Mouse (Mus musculus): ENCODE results near the gene Pih1d1. TPM values are rescaled to one million over a fixed set of nuclear protein-coding genes. Genes with fewer than 3 reads are reported as not detected.

Pih1d1 gene
- polyA plus RNA-seq, 1 experiment = 6.2 TPM

DNA sequence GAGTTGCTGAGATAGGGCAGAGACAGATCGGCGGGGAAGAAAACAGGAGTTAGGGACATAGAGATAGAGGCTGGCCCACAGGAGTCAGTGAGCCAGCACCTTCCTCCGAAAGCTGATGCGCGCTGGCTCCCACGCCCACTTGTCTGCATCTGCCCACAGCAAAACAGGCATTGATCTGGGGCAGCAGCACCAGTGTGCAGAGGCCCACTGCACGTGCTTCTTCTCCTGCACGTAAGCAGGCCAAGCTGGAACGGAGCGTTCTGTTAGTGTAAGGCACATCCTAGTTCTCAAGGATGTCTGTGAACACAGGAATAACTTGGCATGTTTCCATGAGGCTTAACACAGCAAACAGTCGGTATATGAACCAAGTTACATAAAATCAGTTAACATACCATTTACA, 44.9 kb downstream of the Pih1d1 start:
- Histone ChIP-seq H3K4me1 (ENCODE audit: control insufficient read depth) (peaks cover 2% of the 10 kb centered on the region), H3K36me3 (ENCODE audit: control insufficient read depth) (no peaks in the 10 kb centered on the region), H3K4me3 (replicated peaks) (no peak overlapping the region), H3K27me3 (ENCODE audit: control insufficient read depth) (peaks cover 5% of the 10 kb centered on the region), H3K9me3 (ENCODE audit: control insufficient read depth, low read length) (no peaks in the 10 kb centered on the region)
- TF ChIP-seq TAL1 (IDR thresholded peaks at IDR 0.05; ENCODE audit: low read length) (no peak), GATA1 (IDR thresholded peaks at IDR 0.05; ENCODE audit: low read length) (no peak)

DNA sequence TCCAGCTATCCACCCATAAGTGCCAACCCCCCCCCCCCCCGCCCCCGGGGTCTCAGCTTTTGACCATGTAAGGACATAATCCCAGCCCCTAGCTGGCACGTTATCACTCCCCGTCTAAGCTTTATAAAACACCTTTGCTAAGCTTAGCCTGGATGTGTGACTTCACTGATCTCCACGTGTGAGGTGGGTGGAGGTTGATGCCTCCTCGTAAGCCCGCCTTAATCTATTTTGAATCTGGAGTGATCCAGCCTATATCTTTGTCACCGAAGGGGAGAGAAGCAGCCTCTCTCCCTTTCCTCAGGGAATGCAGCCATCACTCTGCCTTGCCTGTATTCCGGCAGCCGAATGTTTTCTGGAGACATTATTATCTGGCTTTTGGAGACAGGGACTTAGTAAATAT, 48.6 kb downstream of the Pih1d1 start:
- no peaks in the 10 kb centered on the region for H3K36me3 ChIP-seq (ENCODE audit: control insufficient read depth)
- H3K27me3 ChIP-seq (ENCODE audit: control insufficient read depth) = peaks cover 5% of the 10 kb centered on the region
- H3K4me3 ChIP-seq (replicated peaks) = no peak overlapping the region
- TF ChIP-seq TAL1 (IDR thresholded peaks at IDR 0.05; ENCODE audit: low read length) = no peak
- no peak for TF ChIP-seq GATA1 (IDR thresholded peaks at IDR 0.05; ENCODE audit: low read length)
- peaks cover 16% of the 10 kb centered on the region for H3K4me1 ChIP-seq (ENCODE audit: control insufficient read depth)
- H3K9me3 ChIP-seq (ENCODE audit: control insufficient read depth, low read length) = no peaks in the 10 kb centered on the region

DNA sequence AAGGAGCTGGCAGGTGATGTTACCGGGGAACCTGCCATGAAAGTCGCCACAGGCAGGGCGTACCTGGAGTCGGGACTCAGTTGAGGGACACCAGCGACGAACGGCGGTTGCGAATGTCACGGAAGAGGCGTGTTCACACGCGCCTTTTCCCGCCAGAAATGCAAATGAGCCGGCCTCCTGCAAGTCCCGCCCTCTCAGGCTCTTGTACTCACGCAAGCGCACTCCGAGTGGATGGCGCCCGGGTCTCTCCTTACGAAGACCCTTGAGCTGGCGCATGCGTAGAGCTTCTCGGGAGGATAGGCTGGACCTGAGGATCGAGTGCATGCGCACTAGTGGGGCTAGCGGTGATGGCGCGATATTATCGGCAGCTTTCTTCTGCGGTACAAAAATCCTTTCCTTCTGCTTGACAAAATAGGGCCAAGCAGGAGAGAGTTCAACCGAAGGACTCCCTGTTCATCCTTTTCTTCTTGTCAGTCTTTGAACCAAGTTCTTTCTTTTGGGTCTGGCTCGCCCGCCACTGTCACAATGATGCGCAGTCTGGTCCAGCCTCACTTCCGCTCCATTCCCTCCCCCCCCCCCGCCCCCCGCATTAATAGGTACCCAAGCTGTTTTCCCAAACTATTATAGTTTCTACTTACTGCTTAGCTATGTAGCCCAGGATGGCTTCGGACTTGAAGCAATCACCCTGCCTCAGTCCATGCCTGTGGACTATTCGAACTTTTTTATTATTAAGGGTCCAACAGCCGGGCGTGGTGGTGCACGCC, 50.5 kb downstream of the Pih1d1 start, which contains the start of gene Ccdc155:
Ccdc155 (minus strand) TSS at position 513 of the 764 bp plus-strand sequence.
- TF ChIP-seq GATA1 (IDR thresholded peaks at IDR 0.05; ENCODE audit: low read length) = no peak
- TF ChIP-seq TAL1 (IDR thresholded peaks at IDR 0.05; ENCODE audit: low read length) = no peak
- H3K4me3 ChIP-seq (replicated peaks) = peak within 1 kb of the TSS; percentile 65

DNA sequence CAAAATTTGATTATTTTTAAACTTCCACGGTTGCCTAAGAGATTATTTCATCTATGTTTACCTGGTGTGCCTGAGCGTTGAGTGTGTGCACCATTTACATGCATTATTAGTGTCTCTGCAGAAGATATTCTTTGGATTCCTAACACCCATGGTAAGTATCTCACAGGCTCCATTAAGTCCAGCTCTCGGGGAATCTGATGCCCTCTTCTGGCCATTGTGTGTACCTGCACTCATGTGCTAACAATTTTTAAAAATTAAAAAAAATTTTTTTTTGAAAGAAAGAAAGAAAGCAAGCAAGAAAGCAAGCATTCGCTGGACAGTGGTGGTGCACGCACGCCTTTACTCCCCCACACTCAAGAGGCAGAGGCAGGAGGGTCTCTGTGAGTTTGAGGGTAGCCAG, 54.2 kb downstream of the Pih1d1 start:
- no peak for TF ChIP-seq TAL1 (IDR thresholded peaks at IDR 0.05; ENCODE audit: low read length)
- TF ChIP-seq GATA1 (IDR thresholded peaks at IDR 0.05; ENCODE audit: low read length) = no peak
- 0 out of 2 replicates have a peak, but pooled peaks cover 2% of the 10 kb centered on the region for H3K9me3 ChIP-seq (ENCODE audit: control insufficient read depth, low read length)
- no peak overlapping the region for H3K4me3 ChIP-seq (replicated peaks)
- H3K27me3 ChIP-seq (ENCODE audit: control insufficient read depth) = peaks cover 25% of the 10 kb centered on the region
- H3K4me1 ChIP-seq (ENCODE audit: control insufficient read depth) = peaks cover 39% of the 10 kb centered on the region
- H3K36me3 ChIP-seq (ENCODE audit: control insufficient read depth) = no peaks in the 10 kb centered on the region

More for the DNA sequence above, 50.5 kb downstream of the Pih1d1 start, which contains the start of gene Ccdc155:
- Histone ChIP-seq H3K36me3 (ENCODE audit: control insufficient read depth) (no peaks in the 10 kb centered on the region), H3K27me3 (ENCODE audit: control insufficient read depth) (peaks cover 5% of the 10 kb centered on the region), H3K9me3 (ENCODE audit: control insufficient read depth, low read length) (0 out of 2 replicates have a peak, but pooled peaks cover 2% of the 10 kb centered on the region), H3K4me1 (ENCODE audit: control insufficient read depth) (peaks cover 16% of the 10 kb centered on the region)

Other genes with a start within 250 kb of the Pih1d1 start
- 48.1 and 53.1 TPM in 2 replicates for gene Ap2a1, start 224.8 kb upstream of the Pih1d1 start, polyA plus RNA-seq (2012)
- gene Tsks, start 211.1 kb upstream of the Pih1d1 start, polyA plus RNA-seq (2012) = not detected in 2 replicates
- gene Cpt1c, start 179.5 kb upstream of the Pih1d1 start, polyA plus RNA-seq (2012) = 0.05 and 0.07 TPM in 2 replicates
- gene Prmt1, start 167.7 kb upstream of the Pih1d1 start, polyA plus RNA-seq (2012) = 4.3 and 4.9 TPM in 2 replicates
- gene Irf3, start 156.7 kb upstream of the Pih1d1 start, polyA plus RNA-seq (2012) = 10.4 and 10.6 TPM in 2 replicates
- 6.1 and 6.4 TPM in 2 replicates for gene Bcl2l12, start 155.6 kb upstream of the Pih1d1 start, polyA plus RNA-seq (2012)
- 29.6 and 31.0 TPM in 2 replicates for gene Scaf1, start 137.9 kb upstream of the Pih1d1 start, polyA plus RNA-seq (2012)
- 0.45 and 0.53 TPM in 2 replicates for gene Rras, start 136.3 kb upstream of the Pih1d1 start, polyA plus RNA-seq (2012)
- 1.6 and 2.9 TPM in 2 replicates for gene Prr12, start 101.4 kb upstream of the Pih1d1 start, polyA plus RNA-seq (2012)
- gene Nosip, start 91.9 kb upstream of the Pih1d1 start, polyA plus RNA-seq (2012) = 12.5 and 14.9 TPM in 2 replicates
- gene Prrg2, start 91.6 kb upstream of the Pih1d1 start, polyA plus RNA-seq (2012) = 3.0 and 3.6 TPM in 2 replicates
- gene Rcn3, start 62.1 kb upstream of the Pih1d1 start, polyA plus RNA-seq (2012) = 0.86 and 0.91 TPM in 2 replicates
- 1.0 TPM in 2 replicates for gene Fcgrt, start 50.5 kb upstream of the Pih1d1 start, polyA plus RNA-seq (2012)
- gene Rps11, start 29.9 kb upstream of the Pih1d1 start, polyA plus RNA-seq (2012) = 22.2 and 23.5 TPM in 2 replicates
- gene Rpl13a, start 25.5 kb upstream of the Pih1d1 start, polyA plus RNA-seq (2012) = 438 and 543 TPM in 2 replicates
- gene Gm45713, start 18.1 kb upstream of the Pih1d1 start, polyA plus RNA-seq (2012) = not detected in 2 replicates
- 1.7 TPM in 2 replicates for gene Flt3l, start 17.9 kb upstream of the Pih1d1 start, polyA plus RNA-seq (2012)
- 13.5 and 16.3 TPM in 2 replicates for gene Aldh16a1, start 281 bp downstream of the Pih1d1 start, polyA plus RNA-seq (2012)
- gene Slc17a7, start 9.6 kb downstream of the Pih1d1 start, polyA plus RNA-seq (2012) = 0.02 TPM in 1 of 2 replicates, not detected in the other
- not detected in 2 replicates for gene Gfy, start 25.3 kb downstream of the Pih1d1 start, polyA plus RNA-seq (2012)
- gene Pth2, start 26.7 kb downstream of the Pih1d1 start, polyA plus RNA-seq (2012) = not detected in 2 replicates
- gene Ccdc155, start 50.6 kb downstream of the Pih1d1 start, polyA plus RNA-seq (2012) = 0.05 TPM in 1 of 2 replicates, not detected in the other
- 0.55 and 0.60 TPM in 2 replicates for gene Dkkl1, start 57.8 kb downstream of the Pih1d1 start, polyA plus RNA-seq (2012)
- 0.06 and 0.10 TPM in 2 replicates for gene Tead2, start 61.5 kb downstream of the Pih1d1 start, polyA plus RNA-seq (2012)
- gene Cd37, start 84.8 kb downstream of the Pih1d1 start, polyA plus RNA-seq (2012) = 0.70 and 1.2 TPM in 2 replicates
- not detected in 2 replicates for gene Slc6a16, start 86.8 kb downstream of the Pih1d1 start, polyA plus RNA-seq (2012)
- not detected in 2 replicates for gene Slc6a21, start 123.2 kb downstream of the Pih1d1 start, polyA plus RNA-seq (2012)
- 0.02 and 0.04 TPM in 2 replicates for gene Trpm4, start 179.5 kb downstream of the Pih1d1 start, polyA plus RNA-seq (2012)
- gene Hrc, start 181.0 kb downstream of the Pih1d1 start, polyA plus RNA-seq (2012) = not detected in 2 replicates
- 0.13 and 0.33 TPM in 2 replicates for gene Ppfia3, start 212.7 kb downstream of the Pih1d1 start, polyA plus RNA-seq (2012)
- gene Lin7b, start 216.3 kb downstream of the Pih1d1 start, polyA plus RNA-seq (2012) = 0.18 TPM in 1 of 2 replicates, not detected in the other
- 68.0 and 79.6 TPM in 2 replicates for gene Snrnp70, start 241.4 kb downstream of the Pih1d1 start, polyA plus RNA-seq (2012)